Mouse (Mus musculus) right cerebral cortex, postnatal 4 days (tissue): Measurements from ENCODE around the gene Ptpn4.

Source experiments
- DNase-seq: peaks from one replicate; pipeline ENCODE4 v3.0.0-alpha.2; 2022

The Ptpn4 gene

GRCm38 (mm10) chr1:119637188-119638023 is 200.0 kb downstream of the Ptpn4 start:
- no peak for DNase-seq

- DNase-seq: no peak
Observed at GRCm38 (mm10) chr1:119634746-119635145, 202.7 kb downstream of the Ptpn4 start.

GRCm38 (mm10) chr1:119630428-119630827 is 207.0 kb downstream of the Ptpn4 start:
- DNase-seq: no peak

GRCm38 (mm10) chr1:119626837-119627236 is 210.6 kb downstream of the Ptpn4 start:
- DNase-seq: no peak

- DNase-seq: no peak
Observed at GRCm38 (mm10) chr1:119624444-119624843, 213.0 kb downstream of the Ptpn4 start.

GRCm38 (mm10) chr1:119605396-119605795 is 232.0 kb downstream of the Ptpn4 start:
- DNase-seq: no peak
